Mouse (Mus musculus): Measurements from ENCODE around the gene Vamp3. TPM values are rescaled to one million over a fixed set of nuclear protein-coding genes. Genes with fewer than 3 reads are reported as not detected.
"Not testable (repeated sequence)": the region's sequence is repeated elsewhere in the genome, so short reads cannot be mapped to it uniquely, and the experiment has no call there.

Vamp3 gene
- polyA plus RNA-seq, 3 experiments from 2014 or later, result 43.5 to 56.3 (median 47.6) TPM

DNA sequence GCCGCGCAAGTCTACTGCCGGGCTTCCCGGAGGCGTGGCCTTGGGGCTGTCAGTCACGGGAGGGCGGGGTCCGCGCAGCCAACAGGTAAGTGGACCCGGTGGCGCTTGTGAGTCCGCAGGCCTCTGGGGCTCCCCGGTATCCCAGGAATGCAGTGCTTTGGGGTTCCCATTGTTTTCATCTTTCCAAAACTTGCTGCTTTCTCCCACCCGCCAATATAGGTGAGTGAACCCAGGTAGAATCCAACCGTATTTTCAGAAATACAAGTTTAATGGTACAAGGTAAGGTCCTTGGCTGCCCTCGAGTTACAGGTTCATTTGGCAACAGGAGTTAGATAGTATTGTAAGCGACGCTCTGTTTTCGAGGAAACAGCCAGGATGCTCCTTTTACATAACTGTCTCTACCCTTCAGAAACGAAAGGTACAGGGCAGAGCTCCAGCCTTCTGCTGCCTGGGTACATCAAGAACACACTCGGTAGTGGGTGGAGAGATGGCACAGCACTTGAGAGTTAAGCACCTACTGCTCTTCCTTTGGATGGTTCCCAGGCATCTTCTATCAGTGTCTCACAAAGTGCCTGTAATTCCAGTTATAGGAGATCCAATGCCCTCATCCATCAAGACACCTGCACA, 12.7 kb downstream of the Vamp3 start:
- ATAC-seq, result peak; percentile 81

DNA sequence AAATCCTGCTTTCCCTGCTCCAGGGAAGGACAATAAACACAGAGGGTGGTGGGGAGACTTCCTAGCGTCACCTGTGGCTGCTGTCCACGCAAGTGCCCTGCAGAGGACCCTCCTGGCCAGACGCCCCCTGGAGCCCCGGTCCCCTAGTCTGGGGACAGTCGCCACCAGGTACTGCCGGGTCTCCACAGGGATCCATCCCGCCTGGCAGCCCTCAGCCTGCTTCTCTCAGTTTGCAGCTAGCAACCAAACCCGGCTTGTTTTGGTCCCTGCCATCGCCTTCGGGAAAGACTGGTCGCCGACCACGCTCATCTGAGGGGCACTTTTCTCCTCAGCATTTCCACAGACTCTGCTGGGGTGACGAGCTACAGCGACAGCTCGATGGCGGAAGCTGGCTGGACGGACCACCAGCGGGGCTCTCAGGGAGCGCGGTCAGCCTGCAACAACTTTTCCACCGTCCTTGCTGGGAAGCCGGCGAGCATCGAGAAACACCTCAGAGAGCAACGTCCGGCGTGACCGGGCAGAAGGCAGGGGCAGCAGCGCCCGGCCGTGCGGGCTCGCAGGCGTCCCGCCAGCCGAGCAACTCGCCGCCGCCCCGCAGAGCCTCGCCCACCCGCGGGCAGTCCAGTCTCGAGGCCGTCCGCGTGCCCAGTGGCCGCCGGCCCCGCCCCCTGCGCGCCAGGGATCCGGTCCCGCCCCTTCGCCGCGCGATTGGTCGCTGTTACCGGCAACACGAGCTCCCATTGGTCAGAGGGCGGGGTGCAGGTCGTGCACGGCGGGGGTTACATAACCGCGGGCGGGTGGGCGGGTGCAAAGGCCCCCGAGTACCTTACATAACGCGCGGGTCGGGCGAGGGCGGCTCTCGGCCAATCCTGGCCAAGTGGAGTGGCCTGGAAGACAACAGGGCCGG, 13.5 kb downstream of the Vamp3 start, which contains the start of gene Per3:
Gene Per3 (minus strand): TSS at position 629 of the 907 bp plus-strand sequence.
- peak; percentile 82 for ATAC-seq

DNA sequence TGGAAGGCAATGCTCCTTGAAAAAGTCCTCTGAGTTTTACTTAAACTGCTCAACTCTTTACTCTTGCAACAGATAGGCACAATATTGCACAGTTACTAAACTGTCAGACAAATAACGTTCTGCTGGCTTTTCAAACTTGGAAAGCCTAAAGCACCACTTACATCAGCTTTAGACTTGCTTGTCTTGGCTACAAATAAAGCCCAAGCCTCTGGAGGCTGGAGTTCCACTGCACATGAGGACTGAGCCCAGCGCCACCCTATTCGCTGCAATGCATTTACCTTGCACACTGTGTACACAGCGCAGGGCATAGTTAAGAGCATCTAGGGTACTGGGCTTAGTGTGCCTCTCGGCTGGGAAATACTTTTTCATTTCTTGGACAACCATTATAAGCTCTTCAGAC, 14.5 kb downstream of the Vamp3 start:
- ATAC-seq, result no peak

DNA sequence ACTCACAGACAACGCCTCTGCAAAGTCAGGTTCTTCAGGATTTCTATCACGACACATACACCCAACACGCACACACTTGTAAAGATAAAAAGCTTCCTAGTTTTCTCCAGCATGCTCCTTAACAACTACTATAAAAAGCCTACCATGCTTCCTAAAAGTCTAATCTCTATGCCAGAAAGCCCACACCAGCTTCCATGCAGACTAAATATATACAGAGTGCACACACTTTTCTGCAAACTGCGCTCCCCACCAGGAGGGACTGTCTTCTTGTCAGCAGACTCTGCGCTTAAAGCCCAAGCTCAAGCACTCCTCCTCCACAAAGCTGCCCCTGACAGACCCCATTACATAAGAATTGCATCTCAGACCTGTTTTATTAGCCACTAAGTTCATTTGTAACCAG, 16.3 kb downstream of the Vamp3 start:
- no peak for ATAC-seq

DNA sequence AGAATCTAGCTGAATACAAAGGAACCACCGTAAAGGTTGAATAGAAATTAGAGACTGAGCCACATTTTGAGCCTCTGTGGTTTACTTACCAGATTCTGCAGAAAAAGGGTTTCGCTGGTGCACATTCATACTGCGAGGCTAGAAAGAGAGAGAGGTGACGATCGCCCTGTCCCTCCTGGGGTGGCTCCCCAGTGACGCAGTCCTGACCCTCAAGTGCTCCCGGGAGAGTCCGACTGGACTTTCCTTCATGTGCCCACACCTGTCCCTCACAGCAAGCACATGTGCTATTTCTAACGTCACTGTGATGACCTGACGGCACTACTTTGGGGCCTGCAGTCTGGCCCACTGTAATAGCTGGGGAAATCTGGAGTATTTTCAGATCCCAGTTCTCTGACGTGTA, 20.0 kb downstream of the Vamp3 start:
- no peak for ATAC-seq

DNA sequence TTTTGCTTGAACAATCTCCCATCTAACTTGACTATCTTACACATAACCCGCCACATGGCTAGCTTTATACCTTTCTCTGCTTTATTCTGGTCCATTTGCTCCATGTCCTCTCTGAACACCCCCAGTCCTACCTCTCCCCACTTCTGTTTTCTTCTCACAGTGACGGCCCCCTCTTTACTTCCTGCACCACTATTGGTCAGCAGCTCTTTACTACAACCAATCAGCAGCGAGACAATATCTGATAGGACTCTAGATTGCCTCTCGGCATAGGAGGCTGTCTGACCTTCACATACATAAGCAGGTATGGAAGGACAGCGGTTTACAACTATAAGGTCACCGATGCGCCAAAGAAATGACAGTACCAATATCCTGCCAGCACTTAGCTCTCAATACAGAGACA, 21.2 kb downstream of the Vamp3 start:
- ATAC-seq, result no peak

DNA sequence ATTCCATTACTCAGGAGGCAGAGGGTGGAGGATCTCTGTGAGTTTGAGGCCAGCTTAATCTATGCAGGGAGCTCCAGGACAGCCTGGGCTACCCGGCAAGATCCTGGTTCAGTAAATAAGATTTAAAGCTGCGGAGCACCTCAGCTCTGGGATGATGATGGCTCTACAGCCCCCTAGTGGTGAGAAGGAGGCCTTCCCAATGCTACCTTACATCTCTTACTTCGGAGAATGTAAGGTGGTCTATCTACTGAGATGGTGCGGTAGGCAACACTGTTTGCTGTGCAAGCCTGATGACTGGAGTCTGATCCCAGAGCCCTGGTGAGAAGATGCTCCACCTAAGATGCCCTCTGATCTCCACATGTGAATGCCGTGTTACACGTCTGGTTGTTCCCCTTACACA, 30.8 kb downstream of the Vamp3 start:
- no peak for ATAC-seq

DNA sequence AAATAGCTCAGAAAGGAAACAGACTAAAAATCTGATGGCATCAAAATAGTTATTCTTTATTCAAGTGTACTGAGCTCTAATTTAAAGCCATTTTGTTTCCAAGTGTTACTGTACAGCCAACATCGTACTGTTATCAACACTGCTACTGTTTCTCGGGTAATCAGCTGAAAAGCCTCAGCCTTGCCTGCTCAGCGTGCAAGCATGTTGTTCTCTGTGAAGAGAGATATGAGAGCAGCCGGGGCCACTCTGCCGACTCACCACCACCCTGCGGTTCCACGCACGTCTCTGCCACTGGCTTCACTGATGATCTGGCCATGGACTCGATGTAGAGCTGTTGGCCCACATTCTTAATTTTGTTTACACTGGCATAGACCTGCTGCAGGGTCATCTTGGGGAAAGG, 33.6 kb downstream of the Vamp3 start:
- ATAC-seq, result no peak

DNA sequence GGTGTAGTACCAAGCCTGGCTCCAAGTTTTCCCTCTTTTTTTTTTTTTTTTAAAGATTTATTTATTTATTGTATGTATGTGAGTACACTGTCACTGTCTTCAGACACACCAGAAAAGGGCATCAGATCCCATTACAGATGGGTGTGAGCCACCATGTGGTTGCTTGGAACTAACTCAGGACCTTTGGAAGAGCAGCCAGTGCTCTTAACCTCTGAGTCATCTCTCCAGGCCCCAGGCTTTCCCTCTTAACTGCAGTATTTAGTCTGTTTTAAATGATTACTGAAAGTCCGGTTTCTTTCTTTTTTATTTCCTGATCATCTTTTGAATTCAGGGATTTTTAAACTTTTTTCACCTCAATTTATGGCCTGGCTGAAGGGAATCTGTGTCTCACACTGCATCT, 40.4 kb downstream of the Vamp3 start:
- not testable (repeated sequence) for ATAC-seq

DNA sequence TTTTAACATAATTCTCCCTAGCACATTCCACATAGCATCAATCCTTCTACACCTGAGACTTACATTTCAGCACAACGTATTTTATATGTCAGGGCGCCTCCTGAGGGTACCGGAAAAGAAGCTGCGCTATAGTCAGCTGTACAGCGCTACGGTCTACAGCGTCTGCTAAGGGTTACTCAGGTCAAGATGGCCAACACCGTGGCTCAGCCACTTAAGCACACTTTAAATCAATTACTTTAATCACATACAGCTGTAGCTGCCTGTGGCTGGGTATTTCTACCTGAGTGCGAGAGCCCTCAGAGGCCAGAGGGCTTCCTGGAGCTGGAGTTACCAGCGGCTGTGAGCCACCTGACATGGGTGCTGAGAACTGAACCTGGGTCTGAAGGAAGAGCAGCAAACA, 41.8 kb downstream of the Vamp3 start:
- no peak for ATAC-seq

DNA sequence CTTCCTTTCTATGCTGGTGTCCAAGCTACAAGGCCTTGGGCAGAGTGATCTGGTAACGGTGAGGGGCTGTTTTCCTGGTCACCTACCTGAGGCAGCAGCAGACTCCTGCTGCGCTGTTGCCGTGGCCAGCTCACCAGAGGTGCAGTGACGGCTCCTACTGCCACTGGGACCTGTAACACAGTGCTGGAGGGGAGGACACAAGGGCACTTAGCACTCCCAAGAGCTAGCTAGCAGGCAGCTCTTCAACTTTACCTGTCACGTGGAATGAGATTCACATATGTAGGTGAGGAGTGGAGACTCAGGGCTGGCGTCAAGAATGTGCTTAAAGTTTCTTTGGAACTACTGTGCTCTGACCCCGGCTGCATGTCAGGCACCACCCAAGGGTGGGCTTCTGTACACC, 47.4 kb downstream of the Vamp3 start:
- ATAC-seq, result no peak

DNA sequence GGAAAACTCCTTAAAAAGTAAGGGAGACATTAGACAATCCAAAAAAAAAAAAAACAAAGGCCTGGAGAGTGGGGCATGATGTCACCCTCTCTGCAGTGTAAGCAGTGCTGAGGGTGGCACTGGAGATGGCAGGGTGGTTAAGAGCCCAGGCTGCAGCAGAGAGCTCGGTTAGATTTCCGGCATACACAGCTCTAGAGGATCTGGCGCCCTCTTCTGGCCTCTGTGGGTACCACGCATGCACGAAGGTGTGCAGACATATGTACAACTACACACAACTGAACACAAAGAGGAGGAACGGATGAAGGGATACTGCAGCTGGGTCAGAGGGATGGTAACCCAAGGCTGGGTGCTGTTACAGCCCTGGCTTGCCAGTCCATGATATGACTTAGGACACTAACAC, 50.8 kb downstream of the Vamp3 start:
- no peak for ATAC-seq

DNA sequence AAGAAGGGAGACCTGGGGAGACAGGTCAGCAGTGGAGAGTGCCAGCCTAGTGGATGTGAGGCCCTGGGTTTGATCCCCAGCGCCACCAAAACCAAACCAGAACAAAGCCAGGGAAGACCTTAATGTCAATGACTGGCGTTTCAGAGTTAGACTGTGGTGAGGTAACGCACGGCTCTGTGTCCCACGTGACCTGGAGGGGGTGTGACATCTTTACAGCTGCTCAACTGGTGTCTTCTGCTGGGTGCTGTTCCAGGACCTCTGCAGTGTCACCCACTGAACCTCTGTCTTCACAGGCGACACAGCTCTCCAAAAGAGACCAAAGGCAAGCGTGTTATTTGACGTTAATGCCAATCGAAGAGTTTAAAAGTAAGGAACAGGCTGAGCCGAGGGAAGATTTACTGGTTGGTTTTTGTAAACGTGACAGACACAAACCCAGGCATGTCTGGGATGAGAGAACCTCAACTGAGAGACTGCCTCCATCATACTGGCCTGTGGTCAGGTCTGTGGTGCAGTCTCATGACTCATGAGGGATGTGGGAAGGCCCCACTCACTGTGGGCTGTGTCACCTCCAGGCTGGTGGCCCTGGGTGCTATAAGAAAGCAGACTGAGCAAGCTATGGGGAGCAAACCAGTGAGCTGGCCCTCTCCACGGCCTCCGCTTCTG, 52.0 kb downstream of the Vamp3 start:
- ATAC-seq, result peak; percentile 46

DNA sequence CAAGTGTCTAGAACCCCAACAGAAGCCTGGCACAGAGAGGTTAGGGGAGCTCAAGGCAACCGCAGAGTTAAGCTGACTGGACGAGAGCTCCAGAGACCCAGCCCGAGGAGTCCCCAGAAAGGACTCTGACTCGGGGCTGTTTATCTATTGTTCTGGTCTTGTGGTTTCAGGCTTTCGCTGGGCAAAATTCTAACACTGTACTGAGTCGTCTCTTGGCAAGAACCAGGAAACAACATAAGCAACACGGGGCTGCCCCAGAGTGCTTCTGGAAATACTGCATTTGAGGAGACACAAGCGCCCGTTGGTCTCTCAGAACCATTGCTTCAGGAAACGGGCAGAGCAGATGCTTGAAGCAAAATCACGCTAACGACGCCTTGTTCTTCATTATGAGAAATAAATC, 56.4 kb downstream of the Vamp3 start:
- ATAC-seq, result no peak

DNA sequence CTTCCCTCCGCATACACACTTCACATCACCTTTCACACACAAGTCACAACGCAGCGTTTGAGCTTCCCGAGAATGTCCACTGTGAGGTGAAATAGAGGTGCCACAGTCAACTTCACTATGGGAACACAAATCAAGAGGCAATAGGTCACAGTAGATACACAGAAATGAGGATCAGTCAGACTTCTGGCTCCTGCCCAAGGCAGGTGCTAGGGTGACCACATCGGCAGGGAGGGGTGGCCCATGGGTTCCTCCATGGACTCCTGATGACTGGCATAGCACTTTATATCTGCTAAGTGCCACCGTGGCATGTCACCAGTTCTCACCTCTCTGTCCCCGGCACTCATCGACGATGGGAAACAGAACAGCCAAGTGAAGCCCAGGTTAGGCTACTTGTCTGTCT, 59.1 kb downstream of the Vamp3 start:
- no peak for ATAC-seq

Other genes with a start within 250 kb of the Vamp3 start
- gene Errfi1, start 204.0 kb downstream of the Vamp3 start, polyA plus RNA-seq (2017; shearing (Covaris generic)), result 1 to 10 TPM; 3.2 to 4.5 (median 3.6) TPM
- gene Park7, start 143.5 kb downstream of the Vamp3 start, polyA plus RNA-seq (2017; shearing (Covaris generic)), result 100 to 1,000 TPM; 379 to 537 (median 522) TPM
- 100 to 1,000 TPM; 101 to 158 (median 156) TPM for gene Tnfrsf9, start 143.4 kb downstream of the Vamp3 start, polyA plus RNA-seq (2017; shearing (Covaris generic))
- not detected for gene Uts2, start 60.9 kb downstream of the Vamp3 start, polyA plus RNA-seq (2017; shearing (Covaris generic))
- 1 to 10 TPM; 1.8 to 7.7 (median 7.6) TPM for gene Per3, start 13.3 kb downstream of the Vamp3 start, polyA plus RNA-seq (2017; shearing (Covaris generic))
- not detected for gene Gm13090, start 31.6 kb upstream of the Vamp3 start, polyA plus RNA-seq (2017; shearing (Covaris generic))